Mouse (Mus musculus): ENCODE results near the gene Wdcp. TPM values are rescaled to one million over a fixed set of nuclear protein-coding genes. Genes with fewer than 3 reads are reported as not detected.

Wdcp gene
- polyA plus RNA-seq, 1 experiment from 2014 or later: 19.8 TPM

GRCm38 (mm10) chr12:4898024-4898423 is 54.9 kb downstream of the Wdcp start:
- WGBS: 91% methylated on average over 5 of the region's 5 CpGs
- no peak for ATAC-seq (ENCODE audit: low FRiP score)
- H3K27ac ChIP-seq: no peak overlapping the region
- no peaks in the 10 kb centered on the region for H3K4me1 ChIP-seq
- no peaks in the 10 kb centered on the region for H3K27me3 ChIP-seq
- no peak overlapping the region for H3K4me3 ChIP-seq
- no peak overlapping the region for H3K4me2 ChIP-seq (replicated peaks)
- no peaks in the 10 kb centered on the region for H3K9me3 ChIP-seq (replicated peaks)
- peaks cover 3% of the 10 kb centered on the region; the same call in 1 of the 2 replicates for H3K36me3 ChIP-seq
- no peak overlapping the region for H3K9ac ChIP-seq

- Histone ChIP-seq H3K36me3 (no peaks in the 10 kb centered on the region), H3K27ac (no peak overlapping the region), H3K27me3 (no peaks in the 10 kb centered on the region), H3K4me2 (replicated peaks) (no peak overlapping the region), H3K9ac (no peak overlapping the region), H3K4me1 (no peaks in the 10 kb centered on the region), H3K4me3 (no peak overlapping the region), H3K9me3 (replicated peaks) (no peaks in the 10 kb centered on the region)
- no peak for ATAC-seq (ENCODE audit: low FRiP score)
- 80% methylated on average over 7 of the region's 7 CpGs for WGBS
Measured at GRCm38 (mm10) chr12:4905946-4906345, 62.8 kb downstream of the Wdcp start.

- H3K27me3 ChIP-seq: no peaks in the 10 kb centered on the region
- ATAC-seq (ENCODE audit: low FRiP score): no peak
Measured at GRCm38 (mm10) chr12:4906476-4906875, 63.4 kb downstream of the Wdcp start.

GRCm38 (mm10) chr12:4906951-4907906 is 64.1 kb downstream of the Wdcp start, which contains the start of gene Ubxn2a:
Ubxn2a (minus strand) TSS chr12:4907705.
- under 1% methylated on average over 121 of the region's 125 CpGs for WGBS
- no peaks in the 10 kb centered on the region for H3K36me3 ChIP-seq
- peak; percentile 96 for ATAC-seq (ENCODE audit: low FRiP score)

More at GRCm38 (mm10) chr12:4906476-4906875, 63.4 kb downstream of the Wdcp start:
- no peaks in the 10 kb centered on the region for H3K36me3 ChIP-seq
- H3K27ac ChIP-seq: no peak overlapping the region; the same call in 1 of the 2 replicates
- H3K9me3 ChIP-seq (replicated peaks): no peaks in the 10 kb centered on the region
- WGBS: 67% methylated on average over 7 of the region's 7 CpGs
- H3K4me3 ChIP-seq: peak overlapping the region; percentile 72
- peak overlapping the region; percentile 82; the same call in 1 of the 2 replicates for H3K9ac ChIP-seq
- no peaks in the 10 kb centered on the region for H3K4me1 ChIP-seq
- peak overlapping the region; percentile 77 for H3K4me2 ChIP-seq (replicated peaks)

GRCm38 (mm10) chr12:4908391-4908790 is 65.3 kb downstream of the Wdcp start:
- Histone ChIP-seq H3K4me1 (no peaks in the 10 kb centered on the region), H3K4me3 (no peak overlapping the region), H3K9me3 (replicated peaks) (no peaks in the 10 kb centered on the region), H3K4me2 (replicated peaks) (no peak overlapping the region), H3K27me3 (no peaks in the 10 kb centered on the region), H3K9ac (no peak overlapping the region), H3K27ac (no peak overlapping the region), H3K36me3 (no peaks in the 10 kb centered on the region)
- 92% methylated on average over 7 of the region's 7 CpGs for WGBS
- no peak for ATAC-seq (ENCODE audit: low FRiP score)

More at GRCm38 (mm10) chr12:4906951-4907906, 64.1 kb downstream of the Wdcp start, which contains the start of gene Ubxn2a:
- Histone ChIP-seq H3K4me3 (peak within 1 kb of the TSS; percentile 72), H3K9me3 (replicated peaks) (no peaks in the 10 kb centered on the region), H3K9ac (peak within 1 kb of the TSS; percentile 82), H3K4me2 (replicated peaks) (peak within 1 kb of the TSS; percentile 77), H3K27ac (peak within 1 kb of the TSS; percentile 87), H3K27me3 (no peaks in the 10 kb centered on the region), H3K4me1 (no peaks in the 10 kb centered on the region)

Other genes with a start within 250 kb of the Wdcp start
- 0.33 and 0.35 TPM in 2 replicates for gene Fam228a, start 104.9 kb upstream of the Wdcp start, polyA plus RNA-seq (2016; fragmentation: Nextera tagmentation; extraction: Ambion mirVana)
- 5.8 and 7.4 TPM in 2 replicates for gene Pfn4, start 74.3 kb upstream of the Wdcp start, polyA plus RNA-seq (2016; fragmentation: Nextera tagmentation; extraction: Ambion mirVana)
- 4.1 and 5.2 TPM in 2 replicates for gene Fam228b, start 74.0 kb upstream of the Wdcp start, polyA plus RNA-seq (2016; fragmentation: Nextera tagmentation; extraction: Ambion mirVana)
- 303 and 327 TPM in 2 replicates for gene Sf3b6, start 25.8 kb upstream of the Wdcp start, polyA plus RNA-seq (2016; fragmentation: Nextera tagmentation; extraction: Ambion mirVana)
- 13.4 and 18.6 TPM in 2 replicates for gene Fkbp1b, start 1.7 kb upstream of the Wdcp start, polyA plus RNA-seq (2016; fragmentation: Nextera tagmentation; extraction: Ambion mirVana)
- 3.4 and 4.0 TPM in 2 replicates for gene Mfsd2b, start 31.1 kb downstream of the Wdcp start, polyA plus RNA-seq (2016; fragmentation: Nextera tagmentation; extraction: Ambion mirVana)
- 36.0 and 38.9 TPM in 2 replicates for gene Ubxn2a, start 64.4 kb downstream of the Wdcp start, polyA plus RNA-seq (2016; fragmentation: Nextera tagmentation; extraction: Ambion mirVana)
- gene Atad2b, start 74.0 kb downstream of the Wdcp start, polyA plus RNA-seq (2016; fragmentation: Nextera tagmentation; extraction: Ambion mirVana): 25.8 and 28.2 TPM in 2 replicates